Mouse (Mus musculus) limb, embryonic 10.5 days (tissue): ENCODE data around the gene Slc35a1. TPM values are rescaled to one million over a fixed set of nuclear protein-coding genes. Genes with fewer than 3 reads are reported as not detected.
A peak's percentile ranks its signal among the peaks of the same experiment; 100 is the strongest.

ENCODE experiments used
- DNase-seq: peaks from one replicate; pipeline ENCODE4 v3.0.0-alpha.2; 2017; ENCODE audit warnings: low spot score
- H3K27ac ChIP-seq: fragments of 300-500 bp; sonication (generic); 2 replicates; pipeline ENCODE4 v1.5.1; 2016; ENCODE audit warnings: mild to moderate bottlenecking
- H3K27me3 ChIP-seq: fragments of 300-500 bp; sonication (generic); 2 replicates; pipeline ENCODE4 v1.6.1; 2016; ENCODE audit warnings: low read depth, mild to moderate bottlenecking; ENCODE audit not compliant: poor library complexity, severe bottlenecking
- H3K36me3 ChIP-seq: fragments of 300-500 bp; sonication (generic); 2 replicates; pipeline ENCODE4 v1.6.1; 2016; ENCODE audit warnings: mild to moderate bottlenecking, moderate library complexity
- H3K4me1 ChIP-seq: fragments of 300-500 bp; sonication (generic); 2 replicates; pipeline ENCODE4 v1.6.1; 2016
- H3K4me3 ChIP-seq: fragments of 300-500 bp; sonication (generic); 2 replicates; pipeline ENCODE4 v1.5.1; 2016; ENCODE audit warnings: mild to moderate bottlenecking, moderate library complexity
- H3K9me3 ChIP-seq: fragments of 300-500 bp; sonication (generic); replicated peaks from 2 replicates; pipeline ENCODE4 v1.6.1; 2016; ENCODE audit warnings: mild to moderate bottlenecking
- WGBS: fragments of 180-500 bp; shearing (Covaris S2); methylation state at CpG from one replicate; pipeline ENCODE4 v1.1.7; 2016; 5-methylcytosine and 5-hydroxymethylcytosine counted together
- polyA plus RNA-seq: library from polyadenylated mRNA; unstranded; fragments of >200 nt; fragmentation: Nextera tagmentation; extraction: Ambion mirVana; gene quantifications from 2 replicates; pipeline ENCODE4 v1.2.1, GENCODE M21; 2016

Slc35a1 gene
- polyA plus RNA-seq, 1 experiment from 2014 or later = 57.5 TPM

DNA sequence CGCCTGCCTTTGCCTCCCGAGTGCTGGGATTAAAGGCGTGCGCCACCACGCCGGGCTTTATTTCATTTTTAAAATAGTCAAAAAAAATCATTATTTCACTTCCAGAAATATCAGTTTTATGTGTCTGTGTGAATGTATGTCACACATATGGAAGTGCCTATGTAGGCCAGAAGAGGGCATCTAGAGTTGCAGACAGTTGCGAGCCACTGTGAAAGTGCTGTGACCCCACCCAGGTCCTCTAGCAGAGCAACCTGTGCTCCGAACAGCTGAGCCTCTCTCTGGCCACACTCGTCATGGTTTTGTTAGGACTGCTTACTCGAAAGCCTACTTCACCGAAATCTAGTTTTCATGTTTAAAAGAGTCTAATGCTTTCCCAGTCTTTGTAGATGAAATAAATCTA is 15.0 kb upstream of the Slc35a1 start:
- Histone ChIP-seq H3K27ac (no peak overlapping the region), H3K4me3 (no peak overlapping the region), H3K36me3 (no peaks in the 10 kb centered on the region), H3K27me3 (no peaks in the 10 kb centered on the region), H3K9me3 (no peaks in the 10 kb centered on the region), H3K4me1 (no peaks in the 10 kb centered on the region)
- no peak for DNase-seq
- 97% methylated on average over 11 of the region's 11 CpGs for WGBS

GRCm38 (mm10) chr4:34701528-34701927 is 14.3 kb upstream of the Slc35a1 start:
- H3K36me3 ChIP-seq = no peaks in the 10 kb centered on the region
- no peaks in the 10 kb centered on the region for H3K4me1 ChIP-seq
- 62% methylated on average over 5 of the region's 5 CpGs for WGBS
- peak; percentile 72 for DNase-seq
- H3K27ac ChIP-seq = no peak overlapping the region
- no peaks in the 10 kb centered on the region for H3K9me3 ChIP-seq
- H3K4me3 ChIP-seq = no peak overlapping the region
- H3K27me3 ChIP-seq = no peaks in the 10 kb centered on the region

DNA sequence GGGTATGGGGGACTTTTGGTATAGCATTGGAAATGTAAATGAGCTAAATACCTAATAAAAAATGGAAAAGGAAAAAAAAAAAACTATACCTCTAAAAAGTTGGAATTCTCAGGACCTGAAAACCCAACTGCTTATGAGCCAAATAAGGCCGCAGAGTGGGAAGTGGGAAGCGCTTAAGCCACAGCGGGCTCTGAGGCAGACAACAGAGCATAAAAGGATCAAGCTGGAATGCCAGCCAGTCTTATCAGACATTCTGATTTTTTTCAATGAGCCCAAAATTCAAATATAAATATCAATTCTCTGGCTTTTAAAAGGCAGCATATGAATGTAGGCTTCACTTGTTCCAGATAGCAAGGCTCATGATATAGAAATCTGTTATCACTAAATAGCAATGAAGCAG is 783 bp upstream of the Slc35a1 start:
- Histone ChIP-seq H3K27ac (no peak overlapping the region), H3K4me1 (peaks cover 22% of the 10 kb centered on the region), H3K9me3 (no peaks in the 10 kb centered on the region), H3K4me3 (no peak overlapping the region), H3K36me3 (no peaks in the 10 kb centered on the region), H3K27me3 (no peaks in the 10 kb centered on the region)
- WGBS = 86% methylated on average over 3 of the region's 3 CpGs
- no peak for DNase-seq

- WGBS = 84% methylated on average over 5 of the region's 5 CpGs
- Histone ChIP-seq H3K27me3 (no peaks in the 10 kb centered on the region), H3K4me1 (peaks cover 26% of the 10 kb centered on the region), H3K27ac (no peak overlapping the region), H3K9me3 (no peaks in the 10 kb centered on the region), H3K36me3 (peaks cover 38% of the 10 kb centered on the region), H3K4me3 (no peak overlapping the region)
- DNase-seq = no peak
Observed at GRCm38 (mm10) chr4:34680530-34680929, 6.7 kb downstream of the Slc35a1 start.

GRCm38 (mm10) chr4:34673721-34674120 is 13.5 kb downstream of the Slc35a1 start:
- no peaks in the 10 kb centered on the region for H3K9me3 ChIP-seq
- peaks cover 6% of the 10 kb centered on the region for H3K4me1 ChIP-seq
- DNase-seq = no peak
- H3K36me3 ChIP-seq = peaks cover 51% of the 10 kb centered on the region
- no peak overlapping the region for H3K4me3 ChIP-seq
- H3K27me3 ChIP-seq = no peaks in the 10 kb centered on the region
- H3K27ac ChIP-seq = no peak overlapping the region
- 95% methylated on average over 5 of the region's 5 CpGs for WGBS

GRCm38 (mm10) chr4:34667923-34668322 is 19.3 kb downstream of the Slc35a1 start:
- Histone ChIP-seq H3K27ac (no peak overlapping the region), H3K36me3 (peaks cover 70% of the 10 kb centered on the region), H3K4me3 (no peak overlapping the region), H3K27me3 (no peaks in the 10 kb centered on the region), H3K9me3 (no peaks in the 10 kb centered on the region), H3K4me1 (no peaks in the 10 kb centered on the region)
- 95% methylated on average over 5 of the region's 5 CpGs for WGBS
- DNase-seq = no peak

GRCm38 (mm10) chr4:34661927-34662326 is 25.3 kb downstream of the Slc35a1 start:
- H3K27me3 ChIP-seq = no peaks in the 10 kb centered on the region
- no peaks in the 10 kb centered on the region for H3K9me3 ChIP-seq
- 86% methylated on average over 6 of the region's 6 CpGs for WGBS
- no peak for DNase-seq
- H3K27ac ChIP-seq = no peak overlapping the region
- H3K4me1 ChIP-seq = no peaks in the 10 kb centered on the region
- H3K4me3 ChIP-seq = no peak overlapping the region
- peaks cover 92% of the 10 kb centered on the region for H3K36me3 ChIP-seq

- H3K9me3 ChIP-seq = no peaks in the 10 kb centered on the region
- 82% methylated on average over 2 of the region's 2 CpGs for WGBS
Observed at GRCm38 (mm10) chr4:34661514-34661913, 25.7 kb downstream of the Slc35a1 start.

GRCm38 (mm10) chr4:34659012-34659411 is 28.2 kb downstream of the Slc35a1 start:
- H3K27ac ChIP-seq = no peak overlapping the region
- peaks cover 90% of the 10 kb centered on the region for H3K36me3 ChIP-seq
- 94% methylated on average over 2 of the region's 2 CpGs for WGBS
- H3K4me3 ChIP-seq = no peak overlapping the region
- H3K27me3 ChIP-seq = no peaks in the 10 kb centered on the region
- no peaks in the 10 kb centered on the region for H3K9me3 ChIP-seq
- no peak for DNase-seq
- no peaks in the 10 kb centered on the region for H3K4me1 ChIP-seq

More at GRCm38 (mm10) chr4:34661514-34661913, 25.7 kb downstream of the Slc35a1 start:
- DNase-seq = no peak
- Histone ChIP-seq H3K27ac (no peak overlapping the region), H3K4me1 (no peaks in the 10 kb centered on the region), H3K4me3 (no peak overlapping the region), H3K36me3 (peaks cover 92% of the 10 kb centered on the region), H3K27me3 (no peaks in the 10 kb centered on the region)

DNA sequence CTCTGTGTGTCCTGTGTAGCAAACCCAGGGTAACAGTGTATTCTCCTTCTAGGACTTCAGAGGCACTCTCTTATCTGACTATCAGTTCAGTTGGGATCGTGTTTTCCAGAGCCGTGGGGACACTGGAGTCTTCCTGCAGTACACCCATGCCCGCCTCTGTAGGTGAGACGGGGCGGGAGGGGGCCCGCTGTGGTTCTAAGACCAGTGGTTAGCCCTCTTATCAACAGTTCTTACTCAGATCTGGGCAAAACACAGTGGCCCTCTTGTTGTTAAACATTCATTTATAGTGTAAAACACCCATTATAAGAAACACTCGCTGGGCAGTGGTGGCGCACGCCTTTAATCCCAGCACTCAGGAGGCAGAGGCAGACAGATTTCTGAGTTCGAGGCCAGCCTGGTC is 31.1 kb downstream of the Slc35a1 start:
- DNase-seq = no peak
- H3K4me1 ChIP-seq = no peaks in the 10 kb centered on the region
- peaks cover 78% of the 10 kb centered on the region for H3K36me3 ChIP-seq
- no peak overlapping the region for H3K4me3 ChIP-seq
- no peak overlapping the region for H3K27ac ChIP-seq
- no peaks in the 10 kb centered on the region for H3K27me3 ChIP-seq
- H3K9me3 ChIP-seq = no peaks in the 10 kb centered on the region
- WGBS = 93% methylated on average over 10 of the region's 10 CpGs

DNA sequence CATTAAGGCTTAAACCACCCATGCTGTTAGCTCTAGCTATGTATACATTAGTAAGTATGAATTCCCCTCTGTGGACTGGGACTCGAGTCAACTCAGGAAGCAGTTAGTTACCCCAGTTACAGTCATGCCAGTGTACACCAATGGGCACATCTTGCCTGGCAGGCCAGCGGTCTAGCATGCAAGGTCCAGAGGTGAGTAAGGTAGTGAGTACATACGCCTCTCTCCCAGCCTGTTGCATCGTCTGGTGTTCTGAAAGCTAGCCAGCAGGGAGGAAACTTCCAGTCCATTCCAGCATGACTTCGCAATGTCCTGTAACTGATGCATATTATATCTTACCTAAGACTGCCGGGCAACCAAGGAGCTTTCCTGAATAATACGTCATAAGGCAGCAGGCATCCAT is 34.1 kb downstream of the Slc35a1 start:
- Histone ChIP-seq H3K4me1 (no peaks in the 10 kb centered on the region), H3K27ac (no peak overlapping the region), H3K36me3 (peaks cover 55% of the 10 kb centered on the region), H3K4me3 (no peak overlapping the region), H3K9me3 (no peaks in the 10 kb centered on the region), H3K27me3 (no peaks in the 10 kb centered on the region)
- DNase-seq = no peak
- WGBS = 95% methylated on average over 7 of the region's 7 CpGs

GRCm38 (mm10) chr4:34644779-34645178 is 42.5 kb downstream of the Slc35a1 start:
- H3K27ac ChIP-seq = no peak overlapping the region
- no peak overlapping the region for H3K4me3 ChIP-seq
- DNase-seq = no peak
- no peaks in the 10 kb centered on the region for H3K27me3 ChIP-seq
- peaks cover 58% of the 10 kb centered on the region for H3K36me3 ChIP-seq
- H3K4me1 ChIP-seq = no peaks in the 10 kb centered on the region
- no peaks in the 10 kb centered on the region for H3K9me3 ChIP-seq

DNA sequence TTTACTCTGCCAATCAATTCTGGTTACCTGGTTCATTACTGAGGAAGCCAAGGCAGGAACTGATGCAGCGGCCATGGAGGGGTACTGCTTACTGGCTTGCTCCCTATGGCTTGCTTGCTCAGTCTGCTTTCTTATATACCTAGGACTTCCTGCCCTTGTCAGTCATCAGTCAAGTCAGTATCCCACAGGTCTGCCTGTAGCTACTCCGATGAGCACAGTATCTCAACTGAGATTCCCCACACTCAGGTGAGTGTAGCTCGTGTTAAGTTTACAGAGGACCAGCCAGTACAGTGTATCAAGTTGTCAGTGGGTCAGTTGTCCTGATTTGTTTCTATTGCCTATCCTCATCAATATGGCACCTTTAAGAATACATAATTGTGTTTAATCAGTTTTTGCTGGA is 46.5 kb downstream of the Slc35a1 start:
- 96% methylated on average over 3 of the region's 3 CpGs for WGBS
- H3K4me1 ChIP-seq = no peaks in the 10 kb centered on the region
- no peaks in the 10 kb centered on the region for H3K9me3 ChIP-seq
- no peak for DNase-seq
- H3K36me3 ChIP-seq = peaks cover 32% of the 10 kb centered on the region
- no peaks in the 10 kb centered on the region for H3K27me3 ChIP-seq
- no peak overlapping the region for H3K4me3 ChIP-seq
- no peak overlapping the region for H3K27ac ChIP-seq

DNA sequence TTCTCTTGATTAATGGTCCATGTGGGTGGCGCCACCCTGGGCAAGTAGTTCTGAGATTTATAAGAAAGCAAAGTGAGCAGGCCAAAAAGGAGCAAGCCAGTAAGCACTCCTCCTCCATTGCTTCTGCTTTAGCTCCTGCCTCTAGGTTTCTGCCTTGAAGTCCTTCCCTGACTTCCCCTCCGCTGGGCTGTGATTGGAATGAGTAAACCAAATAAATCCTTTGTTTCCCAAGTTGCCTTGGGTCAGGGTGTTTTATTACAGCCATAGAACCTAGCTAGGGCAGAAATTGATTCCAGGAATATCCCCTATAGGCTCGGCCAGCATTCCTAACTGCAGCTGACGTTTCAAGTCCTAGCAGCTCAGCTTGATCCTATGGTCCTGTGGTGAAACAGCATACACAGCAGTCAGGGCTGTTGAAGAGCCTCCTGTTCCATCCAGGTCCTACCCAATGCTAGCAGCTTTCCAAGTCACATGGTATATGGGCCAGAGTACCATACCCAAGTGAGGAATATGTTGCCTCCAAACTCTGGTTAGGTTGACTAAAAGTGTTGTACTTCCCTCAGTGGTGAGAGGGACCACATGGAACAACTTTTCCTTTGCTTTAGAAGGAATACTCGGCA is 47.4 kb downstream of the Slc35a1 start:
- 0 out of 2 replicates have a peak overlapping the region, but pooled peaks have one; percentile 2 for H3K27ac ChIP-seq
- no peaks in the 10 kb centered on the region for H3K4me1 ChIP-seq
- no peaks in the 10 kb centered on the region for H3K27me3 ChIP-seq
- no peak overlapping the region for H3K4me3 ChIP-seq
- no peaks in the 10 kb centered on the region for H3K9me3 ChIP-seq
- 76% methylated on average over 5 of the region's 5 CpGs for WGBS
- DNase-seq = no peak
- H3K36me3 ChIP-seq = peaks cover 33% of the 10 kb centered on the region
